Mouse (Mus musculus) MEL (cell line): ENCODE measurements at regions not wholly inside any gene's neighbourhood (a gene's known extent, or its start where the extent isn't known, plus 50 kb on each side); places are given as distances from the start of the nearest gene placed in this dataset.

Experiments used
- CHD2 ChIP-seq: IDR thresholded peaks from 2 replicates; pipeline ENCODE4 v1.6.1; 2011; ENCODE audit warnings: low read length, improper control_type of control experiment
- CTCF ChIP-seq, 3 experiments: IDR thresholded peaks in 2 of 3; conservative IDR thresholded peaks in 1 of 3; 2 replicates each; pipeline ENCODE4 v1.5.1; 2011 to 2012; ENCODE audit warnings: low read length in 3 of 3, low read depth in 2 of 3, mild to moderate bottlenecking in 2 of 3, improper control_type of control experiment in 1 of 3, inconsistent platforms in 1 of 3, mixed read lengths in 1 of 3, moderate library complexity in 1 of 3; ENCODE audit not compliant: control insufficient read depth in 1 of 3, insufficient read depth in 1 of 3, poor library complexity in 1 of 3, severe bottlenecking in 1 of 3
- E2F4 ChIP-seq: IDR thresholded peaks from 2 replicates; pipeline ENCODE4 v1.6.1; 2011; ENCODE audit warnings: low read depth, low read length, improper control_type of control experiment, borderline replicate concordance
- EP300 ChIP-seq, 2 experiments: IDR thresholded peaks; 2 replicates each; pipeline ENCODE4 v1.6.1; 2011; ENCODE audit warnings: improper control_type of control experiment in 2 of 2, low read length in 2 of 2, low read depth in 1 of 2, mild to moderate bottlenecking in 1 of 2
- GABPA ChIP-seq: IDR thresholded peaks from 2 replicates; pipeline ENCODE4 v1.6.1; 2012; ENCODE audit warnings: low read depth, mild to moderate bottlenecking, inconsistent platforms, low read length, improper control_type of control experiment, moderate library complexity
- HCFC1 ChIP-seq: IDR thresholded peaks from 2 replicates; pipeline ENCODE4 v1.6.1; 2012; ENCODE audit warnings: low read depth, mild to moderate bottlenecking, inconsistent platforms, low read length, improper control_type of control experiment, moderate library complexity
- NELFE ChIP-seq: IDR thresholded peaks from 2 replicates; pipeline ENCODE4 v1.6.1; 2011; ENCODE audit warnings: low read depth, low read length, improper control_type of control experiment
- RAD21 ChIP-seq: IDR thresholded peaks from 2 replicates; pipeline ENCODE4 v1.6.1; 2011; ENCODE audit warnings: mild to moderate bottlenecking, low read depth, low read length, improper control_type of control experiment
- SIN3A ChIP-seq: IDR thresholded peaks from 2 replicates; pipeline ENCODE4 v1.6.1; 2012; ENCODE audit warnings: low read length, improper control_type of control experiment, inconsistent platforms
- UBTF ChIP-seq: IDR thresholded peaks from 2 replicates; pipeline ENCODE4 v1.6.1; 2012; ENCODE audit warnings: low read depth, mild to moderate bottlenecking, inconsistent platforms, low read length, improper control_type of control experiment, moderate library complexity, borderline replicate concordance; ENCODE audit not compliant: insufficient read depth

DNA sequence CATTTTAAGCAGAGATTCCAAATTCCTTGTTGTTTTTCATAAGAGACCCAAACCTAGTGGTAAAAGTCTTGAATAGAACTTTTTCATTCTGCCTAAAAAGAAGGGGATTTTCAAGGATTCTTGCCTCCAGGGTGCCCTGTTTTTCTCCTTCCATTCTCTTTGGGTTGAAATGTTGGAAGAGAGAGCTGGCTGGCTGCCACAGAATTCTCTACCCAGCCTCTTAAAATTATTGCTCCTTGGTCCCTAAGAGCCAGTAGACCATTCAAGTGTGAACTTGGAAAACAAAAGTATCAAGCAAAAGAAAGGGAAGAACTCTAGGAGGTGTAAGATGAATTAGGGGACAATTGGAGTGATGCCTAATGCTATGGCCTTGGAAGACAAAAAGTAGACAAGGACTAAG, 200.2 kb upstream of the Pappa start:
- TF ChIP-seq GABPA (no peak), HCFC1 (no peak), UBTF (no peak), NELFE (no peak), CTCF (IDR thresholded peaks at IDR 0.05 in 2 of 3, conservative IDR thresholded peaks at IDR 0.05 in 1 of 3; ENCODE audit: control insufficient read depth in 1 of 3, insufficient read depth in 1 of 3, low read depth in 2 of 3, low read length in 3 of 3, poor library complexity in 1 of 3, severe bottlenecking in 1 of 3) (no peak), E2F4 (no peak), CHD2 (no peak), SIN3A (no peak), RAD21 (no peak), EP300 (IDR thresholded peaks at IDR 0.05; ENCODE audit: low read depth in 1 of 2, low read length in 2 of 2) (no peak)
